Mouse (Mus musculus): ENCODE measurements around the gene B4galt2. TPM values are rescaled to one million over a fixed set of nuclear protein-coding genes. Genes with fewer than 3 reads are reported as not detected.

Gene B4galt2
- polyA plus RNA-seq, 1 experiment from 2014 or later: 78.1 TPM

GRCm38 (mm10) chr4:117870437-117870836 is 12.8 kb downstream of the B4galt2 start:
- Histone ChIP-seq H3K4me2 (ENCODE audit: low read length) (no peak overlapping the region), H3K9ac (replicated peaks; ENCODE audit: low read length) (no peak overlapping the region), H3K4me1 (ENCODE audit: control insufficient read depth, insufficient read depth, low read length) (no peaks in the 10 kb centered on the region), H3K27me3 (ENCODE audit: control insufficient read depth, insufficient read depth, low read length) (no peaks in the 10 kb centered on the region), H3K9me3 (ENCODE audit: control insufficient read depth, low read length) (no peaks in the 10 kb centered on the region), H3K36me3 (ENCODE audit: control insufficient read depth, insufficient read depth, low read length) (peaks cover 25% of the 10 kb centered on the region), H3K27ac (replicated peaks; ENCODE audit: low read depth, low read length) (no peak overlapping the region), H3K4me3 (replicated peaks; ENCODE audit: low read depth, low read length) (no peak overlapping the region)
- ATAC-seq (ENCODE audit: low FRiP score, low TSS enrichment): no peak
- 67% methylated on average over 1 of the region's 1 CpGs for WGBS
- no peak for DNase-seq

- Histone ChIP-seq H3K9ac (replicated peaks; ENCODE audit: low read length) (no peak overlapping the region), H3K36me3 (ENCODE audit: control insufficient read depth, insufficient read depth, low read length) (peaks cover 15% of the 10 kb centered on the region), H3K4me2 (ENCODE audit: low read length) (no peak overlapping the region), H3K27ac (replicated peaks; ENCODE audit: low read depth, low read length) (no peak overlapping the region), H3K27me3 (ENCODE audit: control insufficient read depth, insufficient read depth, low read length) (no peaks in the 10 kb centered on the region), H3K4me3 (replicated peaks; ENCODE audit: low read depth, low read length) (no peak overlapping the region), H3K4me1 (ENCODE audit: control insufficient read depth, insufficient read depth, low read length) (no peaks in the 10 kb centered on the region), H3K9me3 (ENCODE audit: control insufficient read depth, low read length) (no peaks in the 10 kb centered on the region)
- DNase-seq (no peak), ATAC-seq (ENCODE audit: low FRiP score, low TSS enrichment) (no peak)
- 72% methylated on average over 9 of the region's 9 CpGs for WGBS
Observed at GRCm38 (mm10) chr4:117869317-117869716, 14.0 kb downstream of the B4galt2 start.

- no peak for ATAC-seq (ENCODE audit: low FRiP score, low TSS enrichment)
Observed at GRCm38 (mm10) chr4:117867823-117868222, 15.5 kb downstream of the B4galt2 start.

GRCm38 (mm10) chr4:117867000-117867399 is 16.3 kb downstream of the B4galt2 start:
- Histone ChIP-seq H3K27me3 (ENCODE audit: control insufficient read depth, insufficient read depth, low read length) (no peaks in the 10 kb centered on the region), H3K4me2 (ENCODE audit: low read length) (no peak overlapping the region), H3K36me3 (ENCODE audit: control insufficient read depth, insufficient read depth, low read length) (no peaks in the 10 kb centered on the region), H3K9ac (replicated peaks; ENCODE audit: low read length) (no peak overlapping the region), H3K4me1 (ENCODE audit: control insufficient read depth, insufficient read depth, low read length) (no peaks in the 10 kb centered on the region), H3K9me3 (ENCODE audit: control insufficient read depth, low read length) (no peaks in the 10 kb centered on the region), H3K4me3 (replicated peaks; ENCODE audit: low read depth, low read length) (no peak overlapping the region), H3K27ac (replicated peaks; ENCODE audit: low read depth, low read length) (no peak overlapping the region)
- DNase-seq: no peak
- 76% methylated on average over 6 of the region's 6 CpGs for WGBS
- ATAC-seq (ENCODE audit: low FRiP score, low TSS enrichment): no peak

More at GRCm38 (mm10) chr4:117867823-117868222, 15.5 kb downstream of the B4galt2 start:
- Histone ChIP-seq H3K4me2 (ENCODE audit: low read length) (peak overlapping the region; percentile 17; the same call in 1 of the 2 replicates), H3K36me3 (ENCODE audit: control insufficient read depth, insufficient read depth, low read length) (no peaks in the 10 kb centered on the region), H3K27ac (replicated peaks; ENCODE audit: low read depth, low read length) (no peak overlapping the region), H3K4me1 (ENCODE audit: control insufficient read depth, insufficient read depth, low read length) (no peaks in the 10 kb centered on the region), H3K9ac (replicated peaks; ENCODE audit: low read length) (no peak overlapping the region; the same call in 1 of the 2 replicates), H3K4me3 (replicated peaks; ENCODE audit: low read depth, low read length) (no peak overlapping the region), H3K27me3 (ENCODE audit: control insufficient read depth, insufficient read depth, low read length) (no peaks in the 10 kb centered on the region), H3K9me3 (ENCODE audit: control insufficient read depth, low read length) (no peaks in the 10 kb centered on the region)
- peak; percentile 82 for DNase-seq
- WGBS: 19% methylated on average over 24 of the region's 24 CpGs

- 58% methylated on average over 9 of the region's 9 CpGs for WGBS
- no peaks in the 10 kb centered on the region for H3K9me3 ChIP-seq (ENCODE audit: control insufficient read depth, low read length)
- no peak for ATAC-seq (ENCODE audit: low FRiP score, low TSS enrichment)
- peak; percentile 46 for DNase-seq
- no peak overlapping the region for H3K27ac ChIP-seq (replicated peaks; ENCODE audit: low read depth, low read length)
- no peaks in the 10 kb centered on the region for H3K4me1 ChIP-seq (ENCODE audit: control insufficient read depth, insufficient read depth, low read length)
- no peaks in the 10 kb centered on the region for H3K27me3 ChIP-seq (ENCODE audit: control insufficient read depth, insufficient read depth, low read length)
- no peak overlapping the region for H3K9ac ChIP-seq (replicated peaks; ENCODE audit: low read length)
- no peaks in the 10 kb centered on the region for H3K36me3 ChIP-seq (ENCODE audit: control insufficient read depth, insufficient read depth, low read length)
- no peak overlapping the region for H3K4me3 ChIP-seq (replicated peaks; ENCODE audit: low read depth, low read length)
- H3K4me2 ChIP-seq (ENCODE audit: low read length): no peak overlapping the region
Observed at GRCm38 (mm10) chr4:117866083-117866482, 17.2 kb downstream of the B4galt2 start.

GRCm38 (mm10) chr4:117862823-117863222 is 20.5 kb downstream of the B4galt2 start:
- Histone ChIP-seq H3K9ac (replicated peaks; ENCODE audit: low read length) (no peak overlapping the region), H3K9me3 (ENCODE audit: control insufficient read depth, low read length) (no peaks in the 10 kb centered on the region), H3K27ac (replicated peaks; ENCODE audit: low read depth, low read length) (no peak overlapping the region), H3K4me1 (ENCODE audit: control insufficient read depth, insufficient read depth, low read length) (no peaks in the 10 kb centered on the region), H3K4me2 (ENCODE audit: low read length) (no peak overlapping the region), H3K27me3 (ENCODE audit: control insufficient read depth, insufficient read depth, low read length) (no peaks in the 10 kb centered on the region), H3K4me3 (replicated peaks; ENCODE audit: low read depth, low read length) (no peak overlapping the region), H3K36me3 (ENCODE audit: control insufficient read depth, insufficient read depth, low read length) (no peaks in the 10 kb centered on the region)
- WGBS: 26% methylated on average over 4 of the region's 4 CpGs
- peak; percentile 57; the same call in 1 of the 2 replicates for ATAC-seq (ENCODE audit: low FRiP score, low TSS enrichment)
- DNase-seq: peak; percentile 78

- no peaks in the 10 kb centered on the region for H3K27me3 ChIP-seq (ENCODE audit: control insufficient read depth, insufficient read depth, low read length)
- no peak for ATAC-seq (ENCODE audit: low FRiP score, low TSS enrichment)
Observed at GRCm38 (mm10) chr4:117860570-117860969, 22.7 kb downstream of the B4galt2 start.

GRCm38 (mm10) chr4:117858794-117859193 is 24.5 kb downstream of the B4galt2 start:
- Histone ChIP-seq H3K27me3 (ENCODE audit: control insufficient read depth, insufficient read depth, low read length) (no peaks in the 10 kb centered on the region), H3K36me3 (ENCODE audit: control insufficient read depth, insufficient read depth, low read length) (no peaks in the 10 kb centered on the region), H3K9ac (replicated peaks; ENCODE audit: low read length) (no peak overlapping the region), H3K4me3 (replicated peaks; ENCODE audit: low read depth, low read length) (no peak overlapping the region), H3K4me2 (ENCODE audit: low read length) (no peak overlapping the region), H3K4me1 (ENCODE audit: control insufficient read depth, insufficient read depth, low read length) (no peaks in the 10 kb centered on the region), H3K27ac (replicated peaks; ENCODE audit: low read depth, low read length) (no peak overlapping the region), H3K9me3 (ENCODE audit: control insufficient read depth, low read length) (no peaks in the 10 kb centered on the region)
- no peak for ATAC-seq (ENCODE audit: low FRiP score, low TSS enrichment)
- DNase-seq: peak; percentile 64
- WGBS: 48% methylated on average over 3 of the region's 3 CpGs

More at GRCm38 (mm10) chr4:117860570-117860969, 22.7 kb downstream of the B4galt2 start:
- DNase-seq: no peak
- no peaks in the 10 kb centered on the region for H3K36me3 ChIP-seq (ENCODE audit: control insufficient read depth, insufficient read depth, low read length)
- no peak overlapping the region for H3K4me3 ChIP-seq (replicated peaks; ENCODE audit: low read depth, low read length)
- no peak overlapping the region for H3K4me2 ChIP-seq (ENCODE audit: low read length)
- 86% methylated on average over 9 of the region's 9 CpGs for WGBS
- no peaks in the 10 kb centered on the region for H3K9me3 ChIP-seq (ENCODE audit: control insufficient read depth, low read length)
- no peak overlapping the region for H3K27ac ChIP-seq (replicated peaks; ENCODE audit: low read depth, low read length)
- no peak overlapping the region for H3K9ac ChIP-seq (replicated peaks; ENCODE audit: low read length)
- H3K4me1 ChIP-seq (ENCODE audit: control insufficient read depth, insufficient read depth, low read length): no peaks in the 10 kb centered on the region

- Histone ChIP-seq H3K4me3 (replicated peaks; ENCODE audit: low read depth, low read length) (no peak overlapping the region), H3K9me3 (ENCODE audit: control insufficient read depth, low read length) (no peaks in the 10 kb centered on the region), H3K4me1 (ENCODE audit: control insufficient read depth, insufficient read depth, low read length) (peaks cover 2% of the 10 kb centered on the region; the same call in 1 of the 2 replicates), H3K27me3 (ENCODE audit: control insufficient read depth, insufficient read depth, low read length) (no peaks in the 10 kb centered on the region), H3K4me2 (ENCODE audit: low read length) (no peak overlapping the region), H3K9ac (replicated peaks; ENCODE audit: low read length) (no peak overlapping the region), H3K27ac (replicated peaks; ENCODE audit: low read depth, low read length) (no peak overlapping the region; the same call in 1 of the 2 replicates), H3K36me3 (ENCODE audit: control insufficient read depth, insufficient read depth, low read length) (no peaks in the 10 kb centered on the region)
- WGBS: 71% methylated on average over 9 of the region's 9 CpGs
- ATAC-seq (ENCODE audit: low FRiP score, low TSS enrichment) (no peak), DNase-seq (peak; percentile 36)
Observed at GRCm38 (mm10) chr4:117855146-117855545, 28.1 kb downstream of the B4galt2 start.
